Mouse (Mus musculus): ENCODE measurements around the gene Cacnb3. TPM values are rescaled to one million over a fixed set of nuclear protein-coding genes. Genes with fewer than 3 reads are reported as not detected.
"Not testable (repeated sequence)": the region's sequence is repeated elsewhere in the genome, so short reads cannot be mapped to it uniquely, and the experiment has no call there.

Cacnb3 gene
- under 1 TPM in 1 of 2 experiments, not detected in 1; 0.19 TPM for polyA plus RNA-seq (2017; shearing (Covaris generic))

GRCm38 (mm10) chr15:98630540-98630939 lies at the start of gene Cacnb3:
Gene Cacnb3, plus strand, starts transcription at chr15:98630840.
- ATAC-seq = no peak

- ATAC-seq = no peak
Observed at GRCm38 (mm10) chr15:98582410-98582809, 48.2 kb upstream of the Cacnb3 start.

- ATAC-seq = no peak
Observed at GRCm38 (mm10) chr15:98582996-98583395, 47.6 kb upstream of the Cacnb3 start.

GRCm38 (mm10) chr15:98585421-98585820 lies 45.2 kb upstream of the Cacnb3 start:
- ATAC-seq = no peak

GRCm38 (mm10) chr15:98586141-98586540 lies 44.5 kb upstream of the Cacnb3 start:
- not testable (repeated sequence) for ATAC-seq

GRCm38 (mm10) chr15:98587751-98588150 lies 42.9 kb upstream of the Cacnb3 start:
- ATAC-seq = peak; percentile 28

GRCm38 (mm10) chr15:98589640-98590336 lies 40.9 kb upstream of the Cacnb3 start:
- no peak for ATAC-seq

GRCm38 (mm10) chr15:98591396-98591795 lies 39.2 kb upstream of the Cacnb3 start:
- no peak for ATAC-seq

- no peak for ATAC-seq
Observed at GRCm38 (mm10) chr15:98594193-98594592, 36.4 kb upstream of the Cacnb3 start.

- ATAC-seq = no peak
Observed at GRCm38 (mm10) chr15:98595049-98595448, 35.6 kb upstream of the Cacnb3 start.

- ATAC-seq = no peak
Observed at GRCm38 (mm10) chr15:98596609-98597008, 34.0 kb upstream of the Cacnb3 start.

- no peak for ATAC-seq
Observed at GRCm38 (mm10) chr15:98600036-98600709, 30.5 kb upstream of the Cacnb3 start.

- ATAC-seq = no peak
Observed at GRCm38 (mm10) chr15:98601832-98602190, 28.8 kb upstream of the Cacnb3 start.

- ATAC-seq = no peak
Observed at GRCm38 (mm10) chr15:98602191-98602881, 28.3 kb upstream of the Cacnb3 start.

- no peak for ATAC-seq
Observed at GRCm38 (mm10) chr15:98602921-98603458, 27.6 kb upstream of the Cacnb3 start.

- no peak for ATAC-seq
Observed at GRCm38 (mm10) chr15:98604041-98604575, 26.5 kb upstream of the Cacnb3 start.

GRCm38 (mm10) chr15:98606051-98606536 lies 24.5 kb upstream of the Cacnb3 start:
- ATAC-seq = no peak

- no peak for ATAC-seq
Observed at GRCm38 (mm10) chr15:98606739-98607138, 23.9 kb upstream of the Cacnb3 start.

GRCm38 (mm10) chr15:98607557-98607956 lies 23.1 kb upstream of the Cacnb3 start:
- no peak for ATAC-seq

GRCm38 (mm10) chr15:98608058-98608783 lies 22.4 kb upstream of the Cacnb3 start:
- no peak for ATAC-seq

GRCm38 (mm10) chr15:98608784-98609250 lies 21.8 kb upstream of the Cacnb3 start:
- ATAC-seq = no peak
